Mouse (Mus musculus): ENCODE results near the gene Abhd12.
"Not testable (repeated sequence)": the region's sequence is repeated elsewhere in the genome, so short reads cannot be mapped to it uniquely, and the experiment has no call there.

Gene Abhd12

DNA sequence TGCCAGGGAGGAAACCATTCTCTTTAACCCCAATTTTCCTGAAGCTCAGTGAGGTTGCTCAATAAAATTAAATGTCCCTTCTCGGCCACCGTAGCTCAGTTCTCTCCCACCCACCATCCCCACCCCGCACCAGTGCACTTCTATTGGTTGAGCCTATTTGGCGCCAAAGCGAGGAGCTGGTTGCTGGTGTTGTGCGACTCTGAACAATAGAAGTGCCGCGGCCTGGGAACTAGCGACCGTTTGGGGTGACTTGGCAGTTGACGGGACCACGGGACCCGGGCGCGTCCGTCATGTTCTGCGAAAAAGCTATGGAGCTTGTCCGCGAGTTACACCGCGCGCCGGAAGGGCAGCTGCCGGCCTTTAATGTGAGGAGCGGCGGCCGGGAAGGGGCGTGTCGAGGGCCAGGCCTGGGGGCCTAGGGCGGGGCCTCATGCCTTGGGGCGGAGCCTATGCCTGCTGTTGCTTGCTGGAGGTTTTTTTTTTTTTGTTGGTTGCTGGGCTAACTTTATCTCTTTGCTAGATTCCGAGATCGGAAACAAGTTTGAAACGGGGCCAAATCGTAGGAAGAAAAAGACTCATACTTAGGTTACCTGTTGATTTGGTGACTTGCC lies 5.0 kb upstream of the Abhd12 start:
- DNase-seq = peak; percentile 97

DNA sequence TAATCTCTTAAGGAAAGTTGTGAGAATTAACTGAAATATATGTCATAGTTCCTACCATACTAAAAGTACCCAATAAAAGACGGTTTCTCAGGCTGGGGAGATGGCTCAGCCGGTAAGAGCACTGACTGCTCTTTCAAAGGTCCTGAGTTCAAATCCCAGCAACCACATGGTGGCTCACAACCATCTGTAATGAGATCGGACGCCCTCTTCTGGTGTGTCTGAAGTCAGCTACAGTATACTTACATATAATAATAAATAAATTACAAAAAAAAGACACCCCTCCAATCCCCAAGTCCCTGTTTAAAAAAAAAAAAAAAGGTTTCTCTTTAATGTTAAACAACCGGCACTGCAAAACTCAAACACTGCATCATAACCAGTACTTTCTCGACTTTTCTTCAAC lies 4.3 kb upstream of the Abhd12 start:
- not testable (repeated sequence) for DNase-seq

DNA sequence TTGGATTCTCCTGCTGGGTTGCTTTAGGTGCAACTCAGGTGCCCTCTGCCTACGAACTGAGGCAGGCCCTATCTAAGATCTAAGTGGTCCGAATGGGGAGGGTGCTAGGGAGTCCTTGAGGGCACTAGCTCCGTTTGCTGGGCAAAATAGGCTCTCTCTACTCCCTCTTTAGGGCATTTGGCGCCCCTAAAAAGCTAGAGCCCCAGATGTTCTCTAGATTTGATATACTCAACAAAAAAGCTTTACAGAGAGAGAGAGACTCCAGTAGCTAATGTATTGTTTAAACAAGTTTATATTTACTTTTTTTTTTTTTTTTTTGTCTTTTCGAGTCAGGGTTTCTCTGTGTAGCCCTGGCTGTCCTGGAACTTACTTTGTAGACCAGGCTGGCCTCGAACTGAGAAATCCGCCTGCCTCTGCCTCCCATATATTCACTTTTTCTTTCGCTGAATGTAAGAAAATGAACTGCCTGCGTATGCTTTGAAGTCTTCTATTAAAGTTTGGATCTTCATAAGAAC lies 452 bp upstream of the Abhd12 start, which contains the start of gene Gins1:
Gene Gins1, plus strand, starts transcription at position 465 of the 515 bp plus-strand sequence.
- no peak for DNase-seq

- DNase-seq = no peak
Measured at GRCm38 (mm10) chr2:150902347-150902746, 2.2 kb downstream of the Abhd12 start.

GRCm38 (mm10) chr2:150900341-150900740 lies 4.2 kb downstream of the Abhd12 start:
- DNase-seq = no peak

- no peak for DNase-seq
Measured at GRCm38 (mm10) chr2:150895691-150896252, 8.8 kb downstream of the Abhd12 start.

GRCm38 (mm10) chr2:150894617-150895267 lies 9.8 kb downstream of the Abhd12 start:
- DNase-seq = no peak

DNA sequence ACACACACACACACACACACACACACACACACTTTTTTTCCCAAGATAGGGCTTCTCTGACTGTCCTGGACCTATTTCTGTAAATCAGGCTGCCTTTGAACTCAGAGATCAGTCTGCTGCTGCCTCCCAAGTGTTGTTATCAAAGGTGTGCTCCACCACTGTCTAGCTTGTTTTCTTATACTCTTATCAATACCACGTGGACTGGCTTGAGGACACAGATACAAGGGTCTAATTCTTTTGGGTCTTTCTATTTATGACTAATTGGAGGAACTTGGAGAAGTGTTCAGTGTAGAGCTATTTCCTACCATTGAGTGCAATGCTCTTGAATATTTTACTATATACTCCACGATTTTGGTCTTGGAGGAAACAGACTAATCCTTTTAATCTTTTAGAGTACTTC lies 17.2 kb downstream of the Abhd12 start:
- no peak for DNase-seq

DNA sequence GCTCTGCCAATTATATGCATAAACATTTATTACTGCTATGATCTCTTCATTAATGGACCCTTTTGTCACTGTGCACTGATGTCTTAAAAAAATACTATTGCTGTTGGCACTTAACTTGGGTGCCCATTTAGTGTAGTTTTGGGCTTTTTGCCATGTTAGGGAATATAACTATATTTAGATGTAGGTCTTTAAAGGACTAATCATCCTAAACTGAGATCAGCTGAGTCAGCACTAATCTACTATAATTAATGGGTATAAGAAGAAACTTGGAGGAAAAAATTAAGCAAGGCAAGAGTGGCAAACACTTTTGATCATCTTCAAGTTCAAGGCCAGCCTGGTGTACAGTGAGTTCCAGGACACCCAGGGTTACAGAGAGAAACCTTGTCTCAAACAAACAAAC lies 18.2 kb downstream of the Abhd12 start:
- no peak for DNase-seq

GRCm38 (mm10) chr2:150885814-150886213 lies 18.7 kb downstream of the Abhd12 start:
- no peak for DNase-seq

GRCm38 (mm10) chr2:150884779-150885110 lies 19.8 kb downstream of the Abhd12 start:
- DNase-seq = no peak

- DNase-seq = no peak
Measured at GRCm38 (mm10) chr2:150884075-150884778, 20.3 kb downstream of the Abhd12 start.

DNA sequence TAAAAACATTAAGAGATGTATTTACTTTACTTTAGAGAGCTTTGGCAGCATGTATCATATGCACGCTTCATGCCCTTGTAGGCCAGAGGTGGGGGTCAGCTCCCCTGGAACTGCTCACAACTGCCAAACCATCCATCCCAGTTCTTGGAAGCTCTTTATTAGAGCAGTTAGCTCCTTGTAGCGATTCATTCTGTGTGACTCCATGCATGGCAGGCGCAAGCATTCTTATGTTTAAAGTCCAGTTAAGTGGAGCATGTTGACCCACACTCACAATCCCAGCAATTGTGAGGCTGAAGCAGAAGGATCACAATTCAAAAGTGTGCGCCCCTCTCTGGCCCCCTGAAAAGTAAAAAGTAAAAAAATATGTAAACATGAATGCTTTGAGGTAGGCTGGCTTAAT lies 27.0 kb downstream of the Abhd12 start:
- no peak for DNase-seq

- no peak for DNase-seq
Measured at GRCm38 (mm10) chr2:150875226-150875625, 29.3 kb downstream of the Abhd12 start.

DNA sequence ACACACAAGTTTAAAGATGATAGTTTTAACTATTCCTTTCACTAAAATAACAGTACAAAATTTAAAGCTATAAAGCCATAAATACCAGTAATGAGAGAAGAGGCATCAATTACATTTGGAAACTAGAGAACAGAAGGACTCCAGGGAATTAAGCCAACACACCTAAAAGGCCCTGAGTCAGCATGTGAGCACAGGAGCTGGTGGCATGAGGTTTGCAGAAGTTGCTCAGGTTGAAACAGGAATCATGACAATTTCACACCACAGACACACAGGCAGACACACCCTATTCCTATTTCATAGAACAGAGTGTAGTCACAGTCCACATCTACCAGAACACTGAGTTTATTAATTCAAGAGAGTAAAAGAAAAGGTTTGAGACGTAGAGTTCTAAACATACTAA lies 30.0 kb downstream of the Abhd12 start:
- DNase-seq = no peak

- no peak for DNase-seq
Measured at GRCm38 (mm10) chr2:150869446-150869845, 35.1 kb downstream of the Abhd12 start.

GRCm38 (mm10) chr2:150867021-150867420 lies 37.5 kb downstream of the Abhd12 start:
- DNase-seq = no peak

DNA sequence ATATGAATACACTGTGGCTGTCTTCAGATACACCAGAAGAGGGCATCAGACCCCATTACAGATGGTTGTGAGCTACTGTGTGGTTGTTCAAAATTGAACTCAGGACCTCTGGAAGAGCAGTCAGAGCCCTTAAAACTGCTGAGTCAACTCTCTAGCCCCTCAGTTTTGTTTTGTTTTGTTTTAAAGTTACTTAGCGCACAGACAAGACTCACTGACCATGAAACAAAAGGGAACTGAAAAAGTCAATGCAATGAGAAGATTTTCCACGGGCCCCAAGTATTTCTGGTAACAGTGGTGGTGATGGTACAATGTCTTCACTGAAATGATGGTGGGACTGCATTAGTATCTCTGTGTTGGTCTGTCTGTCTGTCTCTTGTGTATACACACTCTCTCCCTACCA lies 43.4 kb downstream of the Abhd12 start:
- no peak for DNase-seq

- no peak for DNase-seq
Measured at GRCm38 (mm10) chr2:150859709-150860470, 44.7 kb downstream of the Abhd12 start.

DNA sequence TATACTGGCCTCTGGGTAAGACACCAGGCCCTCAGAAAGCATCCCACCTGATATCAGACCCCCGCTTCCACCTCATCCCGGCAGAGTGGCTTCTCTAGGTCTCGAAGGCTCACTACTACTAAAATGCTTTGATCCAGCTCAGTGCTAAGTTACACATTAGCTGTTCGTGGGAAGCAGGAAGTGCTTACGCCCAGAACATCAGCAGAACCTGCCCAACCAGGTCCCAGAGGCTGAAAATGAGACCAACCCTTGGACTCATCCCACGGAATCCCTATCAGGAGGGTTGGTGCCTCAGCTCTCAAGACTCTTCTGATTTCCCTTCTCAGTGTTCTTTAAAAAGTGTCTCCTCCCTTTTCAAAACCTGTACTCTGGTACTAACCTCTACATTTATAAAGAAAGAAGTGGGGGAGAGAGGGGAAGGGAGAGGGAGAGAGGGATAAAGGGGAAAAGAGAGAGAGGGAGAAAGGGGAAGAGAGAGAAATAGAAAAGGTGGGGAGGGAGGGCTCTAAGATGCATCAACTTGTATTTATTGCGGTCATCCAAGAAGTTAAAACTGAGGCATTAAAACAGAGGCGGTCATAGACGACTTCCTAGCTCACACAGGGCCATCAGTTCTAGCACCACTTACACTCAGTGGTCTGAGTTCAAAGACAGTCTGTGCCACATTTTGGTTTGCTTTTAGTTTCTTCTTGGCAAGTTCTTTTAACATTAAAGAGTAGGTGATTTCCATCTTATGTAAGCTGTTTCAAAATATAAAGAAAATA lies 45.6 kb downstream of the Abhd12 start:
- no peak for DNase-seq

GRCm38 (mm10) chr2:150855186-150855585 lies 49.4 kb downstream of the Abhd12 start:
- no peak for DNase-seq

DNA sequence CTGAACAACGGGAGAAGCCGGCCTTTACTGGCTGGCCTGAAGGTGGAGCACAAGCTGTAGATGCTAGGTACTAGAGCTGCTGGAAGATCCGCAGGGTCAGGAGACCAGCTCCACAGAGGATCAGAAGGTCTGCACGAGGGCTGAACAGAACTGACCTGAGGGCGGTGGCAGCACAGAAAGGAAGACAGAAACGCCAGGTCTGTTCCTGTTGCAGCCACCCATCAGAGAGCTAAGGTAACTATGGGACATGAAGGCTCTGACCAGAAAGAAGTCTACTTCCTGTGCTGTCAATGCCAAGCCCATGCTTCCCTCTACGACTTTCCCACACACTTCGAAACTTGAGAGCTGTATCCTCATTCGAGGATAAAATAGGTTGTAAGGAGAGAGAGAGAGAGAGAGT lies 53.3 kb downstream of the Abhd12 start:
- no peak for DNase-seq

All from lung, postnatal 10 days (tissue).